Mouse (Mus musculus) mesoderm, embryonic 11.5 days (tissue): ENCODE measurements around the gene Il24.
A peak's percentile ranks its signal among the peaks of the same experiment; 100 is the strongest.

Source experiments
- DNase-seq: peaks from one replicate; pipeline ENCODE4 v3.0.0-alpha.2; 2012; ENCODE audit warnings: low read depth, low spot score

Il24 gene

DNA sequence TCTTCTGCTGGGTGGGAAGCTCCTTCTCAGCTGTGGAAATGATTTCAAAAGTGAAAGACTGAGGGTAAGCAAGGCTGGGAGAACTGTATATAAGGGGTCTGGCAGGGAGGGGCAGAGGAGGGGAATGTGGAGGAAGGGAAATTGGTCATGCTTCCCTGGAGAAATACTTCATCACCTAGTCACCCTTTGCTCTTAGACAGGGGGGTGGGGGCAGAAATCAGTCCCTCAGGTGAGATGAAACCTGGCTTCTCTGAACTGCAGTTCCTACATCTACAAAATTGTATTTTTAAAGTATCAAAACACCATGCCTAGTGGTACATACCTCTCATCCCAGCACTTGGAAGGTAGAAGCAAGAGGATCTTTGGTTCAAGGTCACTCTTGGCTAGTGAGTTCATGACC, at the start of gene Il24:
Gene Il24, minus strand, starts transcription at position 101 of the 400 bp plus-strand sequence.
- DNase-seq, result no peak

DNA sequence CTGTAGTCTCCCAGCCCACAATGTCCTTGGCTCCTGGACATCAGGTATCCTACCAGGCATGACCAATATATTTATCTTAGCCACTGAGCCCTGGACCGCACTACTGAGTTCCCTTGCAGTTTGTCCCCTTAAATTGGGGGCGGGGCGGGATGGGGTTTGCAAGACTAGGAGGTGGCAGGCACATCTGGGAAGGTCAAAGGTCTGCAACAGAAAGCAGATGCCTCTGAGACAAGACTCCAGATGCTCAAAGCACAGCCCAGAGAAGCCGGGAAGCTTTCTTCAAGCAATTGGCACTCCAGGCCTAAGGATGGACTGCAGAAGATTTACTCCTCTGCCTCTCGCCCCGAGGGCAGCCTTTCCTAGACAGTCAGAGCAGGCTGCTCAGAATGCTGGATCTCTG, 49.1 kb upstream of the Il24 start:
- peak; percentile 80 for DNase-seq

DNA sequence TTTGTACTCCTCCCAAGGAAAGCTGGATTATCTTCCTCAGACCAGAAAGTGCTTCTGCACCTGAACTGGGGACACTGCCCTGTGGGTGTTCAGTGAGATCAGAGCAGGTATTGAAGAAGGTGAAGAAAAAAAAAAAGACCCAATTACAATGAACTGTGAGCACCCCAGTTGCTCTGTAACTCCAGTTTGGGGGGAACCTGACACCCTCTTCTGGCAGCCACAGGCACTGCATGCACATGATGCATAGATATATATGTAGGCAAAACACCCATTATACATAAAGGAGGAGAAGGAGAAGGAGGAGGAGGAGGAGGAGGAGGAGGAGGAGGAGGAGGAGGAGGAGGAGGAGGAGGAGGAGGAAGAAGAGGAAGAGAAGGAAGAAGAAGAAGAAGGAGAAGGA, 39.2 kb upstream of the Il24 start:
- DNase-seq, result no peak

DNA sequence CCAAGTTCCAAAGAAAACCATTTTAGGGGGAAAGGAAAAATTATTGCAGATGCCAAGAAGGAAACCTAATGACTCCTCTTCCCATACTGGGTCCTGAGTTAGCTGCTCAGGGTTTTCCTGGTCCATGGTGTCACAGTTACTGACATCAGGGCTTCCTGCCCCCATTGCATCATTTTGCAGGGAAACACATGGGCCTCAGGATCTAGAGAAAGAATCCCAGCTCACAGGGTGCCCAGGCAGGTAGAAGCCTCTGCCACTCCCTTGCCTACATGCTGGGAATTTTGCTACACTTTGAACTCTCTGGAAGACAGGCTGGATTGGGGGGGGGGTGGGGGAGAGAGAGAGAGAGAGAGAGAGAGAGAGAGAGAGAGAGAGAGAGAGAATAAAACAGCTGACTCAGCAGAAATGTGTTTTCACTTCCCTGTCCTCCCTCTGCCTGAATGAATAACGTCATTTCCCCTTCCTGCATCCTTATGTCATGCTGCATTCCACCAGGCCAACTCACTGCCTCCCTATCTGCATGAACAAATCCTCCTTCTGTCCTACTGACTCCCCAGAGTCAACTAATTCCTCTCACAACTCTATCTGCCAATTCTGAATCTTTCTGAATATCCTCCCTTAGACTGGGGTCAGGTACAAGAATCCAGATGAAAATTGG, 31.2 kb upstream of the Il24 start:
- no peak for DNase-seq

DNA sequence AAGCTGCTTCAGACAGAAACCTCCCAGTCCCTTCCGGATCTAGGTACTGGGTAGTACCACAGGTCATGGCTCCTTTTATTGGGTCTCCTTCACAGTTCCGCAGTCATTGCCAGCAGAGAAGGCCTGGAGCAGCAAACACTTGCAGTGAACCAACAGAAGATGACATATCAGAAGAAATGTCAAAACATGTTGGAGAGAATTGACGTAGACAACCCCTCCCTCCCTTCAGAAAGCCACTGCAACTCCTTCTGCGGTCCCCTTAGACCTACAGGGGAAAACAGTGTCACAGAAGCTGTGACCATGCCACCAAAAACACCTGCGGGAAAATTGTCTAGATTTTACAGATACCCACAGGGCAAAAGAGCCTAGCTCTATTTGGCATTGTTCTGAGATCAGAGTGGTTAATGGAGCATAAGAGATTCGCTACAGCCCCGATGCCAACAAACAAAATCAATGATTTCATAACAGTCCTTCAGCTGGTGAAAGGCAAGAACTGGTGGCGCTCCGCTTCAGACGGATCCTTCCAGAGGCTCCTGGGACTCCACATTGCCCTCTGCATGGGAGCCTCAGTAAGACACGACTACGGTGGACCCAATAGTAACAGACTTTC, 24.3 kb upstream of the Il24 start, which contains the start of gene Il20:
Gene Il20, minus strand, starts transcription at position 51 of the 610 bp plus-strand sequence.
- DNase-seq, result no peak

DNA sequence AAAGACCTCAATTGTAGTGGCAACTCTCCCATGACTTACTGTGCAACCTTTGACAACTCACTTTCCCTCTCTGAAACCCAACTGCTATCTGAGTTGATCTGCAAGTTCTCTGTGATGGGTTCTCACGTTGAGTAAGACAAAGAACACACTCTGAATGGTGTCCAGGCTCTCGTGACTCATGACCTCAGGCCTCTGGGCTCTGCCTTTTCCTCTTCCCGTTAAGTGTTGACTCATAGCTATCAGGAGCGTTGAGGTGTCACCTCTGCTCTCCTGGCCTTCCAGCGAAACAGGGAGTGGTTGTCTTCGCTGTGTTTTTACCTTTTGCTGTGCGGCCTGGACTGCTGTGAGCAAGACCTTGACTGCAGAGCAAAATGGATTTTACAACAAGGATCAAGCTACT, 15.3 kb upstream of the Il24 start:
- DNase-seq, result no peak

DNA sequence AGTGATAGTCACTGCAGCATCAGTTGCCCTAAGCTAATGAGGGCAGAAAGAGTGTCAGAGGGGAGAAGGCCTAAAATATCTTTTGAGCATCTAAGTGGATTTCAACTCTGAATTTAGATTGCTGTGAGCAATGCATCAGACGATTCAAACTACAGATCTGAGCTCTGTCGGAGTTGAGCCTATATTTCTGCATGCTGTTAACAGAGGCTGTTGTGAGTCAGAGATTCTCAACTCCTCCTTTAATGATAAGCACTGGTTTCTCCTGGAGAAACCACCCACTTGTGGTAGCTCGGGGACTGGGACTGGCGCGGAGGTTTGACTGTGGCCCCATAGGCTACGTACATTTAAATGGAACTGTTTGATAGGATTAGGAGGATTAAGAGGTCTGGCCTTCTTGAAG, 7.2 kb upstream of the Il24 start:
- DNase-seq, result no peak

DNA sequence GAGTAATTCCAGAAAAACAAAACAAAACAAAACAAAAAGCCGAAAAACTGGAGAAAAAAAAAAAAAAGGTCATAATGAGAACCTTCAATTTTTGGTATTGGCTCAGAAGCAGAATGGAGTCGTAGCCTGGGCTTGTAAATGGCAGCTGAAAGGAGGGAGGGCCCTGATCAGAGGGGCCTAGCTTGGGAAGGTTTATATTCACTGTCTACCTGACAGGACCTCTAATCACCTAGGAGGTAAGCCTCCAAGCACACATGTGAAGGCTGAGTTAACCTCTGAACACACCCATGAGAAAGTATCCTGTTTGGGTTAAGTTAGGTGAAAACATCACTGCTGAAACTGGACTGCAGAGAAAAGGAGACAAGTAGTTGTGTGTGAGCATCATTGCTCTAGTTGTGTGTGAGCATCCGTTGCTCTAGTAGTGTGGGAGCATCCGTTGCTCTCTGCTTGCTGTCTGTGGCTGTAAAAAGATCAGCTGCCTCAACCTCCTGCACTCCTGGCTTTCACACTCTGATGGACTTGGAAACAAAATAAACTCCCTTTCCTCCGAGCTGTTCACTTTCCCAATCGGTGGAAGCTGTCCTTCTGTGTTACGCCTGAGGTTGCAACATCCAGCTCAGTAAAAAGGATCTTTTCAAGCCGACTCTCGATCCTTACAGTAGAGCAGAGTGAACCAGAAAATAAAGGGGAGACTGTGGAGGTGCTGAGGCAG, 6.2 kb upstream of the Il24 start:
- DNase-seq, result no peak

DNA sequence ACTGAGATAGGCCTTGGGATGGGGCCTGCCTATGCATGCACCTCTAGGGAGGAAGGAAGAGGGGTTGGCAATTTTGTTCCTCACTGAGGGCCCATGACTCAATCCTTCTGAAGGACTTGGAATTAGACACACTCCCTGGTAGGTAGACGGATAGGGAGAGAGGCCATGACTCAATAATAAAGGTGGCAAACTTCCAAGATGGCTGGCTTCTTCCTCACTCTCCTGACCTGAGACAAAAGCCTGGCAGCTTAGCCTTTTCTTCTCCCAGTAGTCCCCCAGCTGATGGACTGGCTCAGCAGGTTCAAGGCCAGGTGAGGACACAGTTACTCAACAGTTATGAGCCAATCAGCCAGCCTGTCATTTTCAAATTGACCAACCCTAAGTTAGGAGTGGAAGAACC, 5.2 kb upstream of the Il24 start:
- DNase-seq, result no peak

DNA sequence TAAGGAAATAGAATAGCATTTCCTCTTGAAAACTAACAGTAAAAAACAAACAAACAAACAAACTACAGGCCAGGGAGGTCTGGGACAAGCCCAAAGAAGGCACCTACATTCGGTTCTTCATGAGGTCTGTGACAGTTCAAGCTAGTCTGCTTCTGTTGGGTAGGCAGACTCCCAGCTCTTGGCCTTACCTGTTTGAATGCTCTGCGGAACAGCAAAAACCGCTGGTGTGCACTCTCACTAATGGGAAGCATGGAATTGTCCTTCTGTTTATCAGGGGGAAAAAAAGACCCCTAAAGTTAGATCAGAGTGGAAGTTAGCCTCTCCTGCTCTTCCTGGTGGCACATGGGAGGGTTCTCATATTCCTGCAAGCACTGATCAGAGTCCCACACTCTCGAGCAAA, 4.1 kb downstream of the Il24 start:
- DNase-seq, result no peak

DNA sequence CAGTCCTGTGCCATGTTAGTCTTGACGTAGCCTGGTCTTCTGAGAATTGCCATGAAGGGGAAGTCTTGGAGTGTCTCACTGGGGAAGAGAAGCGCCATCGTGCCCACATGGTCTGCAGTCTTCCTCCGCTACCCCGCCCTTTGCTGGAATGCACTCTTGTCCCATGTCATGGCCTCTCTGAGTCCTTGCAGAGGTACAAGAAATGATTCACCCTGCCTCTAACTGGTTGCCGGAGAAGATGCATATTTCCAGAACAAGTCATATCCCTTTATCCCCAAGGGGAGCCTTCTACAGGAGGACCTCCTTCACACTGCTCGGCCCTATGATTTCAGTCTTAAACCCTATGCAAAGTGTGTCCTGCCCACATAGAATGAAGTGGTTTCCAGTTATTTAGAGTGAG, 7.3 kb downstream of the Il24 start:
- DNase-seq, result no peak

DNA sequence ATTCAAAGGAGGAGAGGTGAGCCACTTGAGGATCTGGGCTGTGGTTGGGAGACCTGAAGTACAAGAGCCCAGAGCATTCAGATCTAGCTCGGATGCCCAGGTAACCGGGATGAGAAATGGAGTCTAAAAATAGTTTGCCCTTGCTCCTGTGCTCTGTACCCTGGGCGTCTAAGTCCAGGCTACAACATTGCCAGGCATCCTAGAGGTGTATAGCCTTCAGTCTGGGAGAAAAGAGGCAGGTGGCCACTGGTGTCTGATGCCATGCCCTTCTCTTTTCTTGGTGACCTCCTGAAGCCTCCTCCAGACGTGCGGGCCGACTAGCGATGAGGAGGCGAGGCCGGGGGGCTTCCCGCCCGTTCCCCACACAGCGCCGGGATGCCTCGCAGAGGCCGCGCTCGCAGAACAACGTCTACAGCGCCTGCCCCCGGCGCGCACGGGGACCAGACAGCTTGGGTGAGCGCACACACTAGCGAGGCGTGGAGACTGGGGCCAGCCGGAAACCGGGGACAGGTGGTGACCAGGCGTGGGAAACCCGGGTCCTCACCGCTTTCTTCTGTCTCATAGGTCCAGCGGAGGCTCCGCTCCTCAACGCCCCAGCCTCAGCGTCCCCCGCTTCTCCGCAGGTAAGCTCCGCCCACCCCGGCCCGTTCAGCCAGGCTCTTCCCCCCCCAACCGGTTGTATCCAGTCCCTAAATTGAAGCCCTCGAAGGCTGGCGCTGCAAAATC, 9.2 kb downstream of the Il24 start:
- DNase-seq, result peak; percentile 33

DNA sequence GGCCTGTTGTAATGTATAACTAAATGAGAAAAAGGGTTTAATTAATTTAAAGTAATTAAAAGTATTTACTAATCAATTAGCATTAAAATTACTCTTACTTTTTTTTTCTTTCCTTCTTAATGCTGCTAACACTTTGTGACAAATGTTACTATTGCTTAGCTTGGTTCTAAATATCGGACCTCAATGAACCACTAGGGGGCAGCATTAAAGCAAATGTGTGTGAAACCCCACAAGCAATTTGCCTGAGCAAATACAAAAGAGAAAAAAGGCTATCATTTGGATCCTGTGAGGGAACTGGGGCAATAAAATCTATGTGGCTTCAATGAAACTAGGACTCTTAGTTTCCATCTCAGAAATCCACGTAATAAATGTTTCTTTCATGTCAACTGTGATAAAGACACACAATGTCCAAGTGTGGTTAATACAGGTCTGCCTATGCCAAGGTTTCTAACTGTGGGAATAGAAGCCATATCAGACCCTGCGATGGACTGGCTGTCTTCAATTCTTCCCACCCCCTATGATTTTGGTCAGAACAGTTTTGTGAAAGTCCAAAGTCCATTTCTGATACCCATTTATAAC, 10.2 kb downstream of the Il24 start:
- peak; percentile 74 for DNase-seq

DNA sequence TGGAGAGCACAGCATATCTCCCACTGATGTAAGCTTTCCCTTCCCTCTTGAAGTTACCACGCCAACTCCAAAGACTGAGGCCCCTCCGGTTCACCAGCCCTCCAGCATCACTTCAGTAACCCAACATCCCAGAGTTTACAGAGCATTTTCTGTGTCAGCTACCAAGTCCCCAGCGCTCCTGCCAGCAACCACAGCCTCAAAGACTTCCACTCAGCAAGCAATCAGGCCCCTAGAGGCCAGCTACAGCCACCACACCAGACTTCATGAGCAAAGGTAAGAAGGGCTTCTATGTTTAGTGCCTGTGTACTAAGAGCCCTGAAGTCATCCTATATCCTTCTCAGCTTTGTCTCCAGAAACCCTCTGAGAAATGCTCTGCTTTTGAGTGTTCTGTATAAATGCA, 11.3 kb downstream of the Il24 start:
- no peak for DNase-seq

DNA sequence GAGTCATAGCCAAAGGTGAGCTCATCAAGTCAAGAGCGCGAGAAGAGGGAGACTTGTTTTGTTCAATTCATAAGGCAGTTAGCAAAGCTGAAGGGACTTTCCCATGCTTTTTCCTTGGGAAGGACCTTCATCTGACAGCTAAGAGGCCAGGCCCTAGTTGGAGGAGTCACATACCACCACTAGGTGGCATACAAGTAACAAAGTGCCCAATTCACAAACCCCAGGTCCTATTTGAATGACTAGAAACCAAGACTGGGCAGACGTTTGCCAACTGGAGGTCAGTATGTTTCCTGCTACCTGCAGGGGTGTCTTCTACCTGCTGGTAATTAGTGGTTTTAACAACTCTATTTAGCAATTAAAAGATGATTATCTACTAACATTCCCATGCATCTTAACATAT, 12.1 kb downstream of the Il24 start:
- peak; percentile 59 for DNase-seq

DNA sequence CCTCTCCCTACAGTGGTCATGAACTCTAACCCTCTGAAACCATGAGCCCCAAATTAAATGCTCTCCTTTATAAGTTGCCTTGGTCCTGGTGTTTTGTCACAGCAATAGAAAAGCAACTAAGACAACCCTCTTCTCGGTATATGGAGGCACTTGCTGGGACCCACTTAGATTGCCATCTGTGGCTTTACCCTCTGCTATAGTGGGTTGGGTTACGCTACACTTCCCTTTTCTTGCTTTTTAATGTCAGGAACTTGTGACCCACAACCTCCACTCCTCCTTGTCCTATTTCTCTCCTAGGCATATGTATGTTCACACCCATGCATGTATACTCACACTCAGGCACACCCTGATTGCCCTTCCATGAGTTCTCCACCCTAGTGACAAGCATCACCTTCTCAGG, 14.3 kb downstream of the Il24 start:
- DNase-seq, result no peak

DNA sequence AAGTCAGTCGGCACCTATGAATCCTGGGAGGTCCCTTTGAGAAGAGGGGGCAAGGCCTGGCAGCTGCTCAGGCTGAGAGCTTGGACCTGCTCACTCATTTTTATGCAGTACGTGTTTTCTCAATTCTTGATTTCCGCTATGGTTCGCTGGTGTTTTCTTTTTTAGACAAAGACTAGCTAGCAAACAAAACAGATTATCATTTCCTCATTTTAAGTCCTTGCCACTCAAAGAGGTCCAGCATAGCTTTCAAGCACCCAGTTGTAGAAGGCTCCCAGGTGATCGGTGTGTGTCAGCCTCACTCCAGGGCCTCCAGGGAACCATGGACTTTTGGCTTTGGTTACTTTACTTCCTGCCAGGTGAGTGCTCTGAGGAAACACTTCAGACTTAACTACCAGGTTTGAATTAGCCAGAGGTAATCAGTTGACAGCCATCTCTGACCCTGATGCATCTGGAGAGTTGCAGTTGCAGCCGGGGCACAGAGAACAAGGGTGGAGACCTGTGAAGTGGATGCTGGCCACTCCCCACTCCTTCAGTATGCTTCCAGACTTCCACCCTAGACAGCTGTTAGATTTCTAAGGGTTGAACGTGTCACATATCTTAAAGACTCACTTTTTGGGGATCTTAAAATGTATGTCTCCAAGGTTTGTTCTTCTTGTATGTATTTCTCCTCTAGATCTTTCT, 21.6 kb downstream of the Il24 start, which contains the start of gene Fcmr:
Gene Fcmr, plus strand, starts transcription at position 129 of the 681 bp plus-strand sequence.
- no peak for DNase-seq

DNA sequence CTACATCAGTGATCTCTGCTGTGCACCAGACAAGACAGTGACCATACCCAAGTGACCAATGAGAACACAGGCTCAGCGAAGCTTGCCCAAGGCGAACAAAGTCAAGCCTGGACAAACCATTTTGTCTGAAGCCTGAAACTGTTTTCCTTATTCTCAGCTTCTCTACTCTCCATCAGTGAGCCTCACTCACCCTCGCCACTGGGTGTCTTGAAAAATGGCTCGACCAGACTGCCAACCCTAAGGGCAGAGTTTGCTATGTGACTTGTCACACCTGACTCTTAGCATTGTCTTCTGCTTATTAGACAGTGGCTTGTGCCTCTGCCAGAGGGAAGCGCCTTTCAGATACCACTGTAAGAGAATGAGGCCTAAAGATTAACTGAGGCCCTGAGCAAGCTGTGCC, 22.5 kb downstream of the Il24 start:
- no peak for DNase-seq

DNA sequence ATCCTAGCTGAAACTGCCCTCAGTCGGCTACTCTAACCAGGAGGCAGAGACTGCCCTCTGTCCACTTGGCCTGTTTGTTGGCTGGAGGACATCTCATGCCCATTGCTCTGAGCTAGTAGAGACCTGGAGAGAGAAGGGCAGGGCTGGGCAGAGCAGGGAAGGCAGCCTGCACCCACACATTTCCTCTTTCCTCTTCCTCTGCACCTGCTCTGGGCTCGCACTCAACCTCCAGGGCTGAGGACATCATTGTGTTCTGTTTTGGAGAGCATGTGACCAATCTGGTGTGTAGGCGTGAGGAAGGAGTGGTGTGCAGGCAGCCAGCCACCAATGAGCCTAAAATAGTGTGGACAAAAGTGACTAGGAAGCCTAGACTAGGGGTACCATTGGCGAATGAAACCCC, 23.0 kb downstream of the Il24 start:
- DNase-seq, result no peak

DNA sequence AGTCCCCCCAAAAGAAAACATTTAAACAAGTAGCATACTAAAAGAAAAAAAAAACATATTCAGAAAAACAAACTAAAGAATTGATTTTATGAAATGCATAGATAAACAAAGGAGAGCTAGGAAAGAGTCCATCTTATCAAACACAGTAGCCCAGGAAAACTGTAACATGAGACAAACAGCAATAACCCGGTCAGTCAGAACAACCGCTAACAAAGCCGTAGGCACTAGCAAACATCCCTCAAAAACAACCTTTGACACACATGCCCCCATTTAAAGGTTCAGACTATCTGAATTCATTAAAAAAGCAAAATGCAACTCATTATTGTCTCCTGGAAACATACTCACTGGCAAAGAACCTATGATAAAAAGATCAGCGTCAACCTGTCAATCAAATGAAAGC, 29.8 kb downstream of the Il24 start:
- DNase-seq, result no peak

DNA sequence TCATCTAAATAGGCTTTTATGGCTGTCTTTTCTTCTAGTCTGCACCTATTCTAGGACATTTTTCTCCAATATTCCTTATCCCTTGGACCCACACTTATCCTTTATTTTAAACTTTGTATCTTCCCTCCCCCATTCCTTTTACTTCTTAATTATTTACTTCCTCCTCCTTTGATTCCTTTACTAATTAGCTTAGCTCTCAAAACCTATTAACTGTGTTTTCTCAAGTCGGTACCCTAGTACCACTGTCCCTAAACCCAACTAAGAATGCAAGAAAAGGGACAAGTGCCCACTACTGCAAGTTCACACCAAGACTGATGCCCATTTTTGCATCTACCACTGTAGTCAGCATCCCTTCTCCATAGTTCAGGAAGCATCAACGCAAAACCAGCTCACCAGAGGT, 31.5 kb downstream of the Il24 start:
- DNase-seq, result no peak
